Mouse (Mus musculus): Measurements from ENCODE around the gene Rpp40. TPM values are rescaled to one million over a fixed set of nuclear protein-coding genes. Genes with fewer than 3 reads are reported as not detected.

Gene Rpp40
- total RNA-seq, 1 experiment from 2014 or later: 5.0 TPM

- no peak for ATAC-seq (replicated peaks; ENCODE audit: insufficient number of reproducible peaks, low FRiP score, low TSS enrichment, poor library complexity, severe bottlenecking)
These were observed 45.2 kb downstream of the Rpp40 start for GRCm38 (mm10) chr13:35860916-35861315.

GRCm38 (mm10) chr13:35857486-35857885 is 48.7 kb downstream of the Rpp40 start:
- ATAC-seq (replicated peaks; ENCODE audit: insufficient number of reproducible peaks, low FRiP score, low TSS enrichment, poor library complexity, severe bottlenecking): no peak

- ATAC-seq (replicated peaks; ENCODE audit: insufficient number of reproducible peaks, low FRiP score, low TSS enrichment, poor library complexity, severe bottlenecking): no peak
These were observed 53.1 kb downstream of the Rpp40 start for GRCm38 (mm10) chr13:35852851-35853575.

GRCm38 (mm10) chr13:35851581-35851980 is 54.6 kb downstream of the Rpp40 start:
- no peak for ATAC-seq (replicated peaks; ENCODE audit: insufficient number of reproducible peaks, low FRiP score, low TSS enrichment, poor library complexity, severe bottlenecking)

GRCm38 (mm10) chr13:35848694-35849093 is 57.5 kb downstream of the Rpp40 start:
- ATAC-seq (replicated peaks; ENCODE audit: insufficient number of reproducible peaks, low FRiP score, low TSS enrichment, poor library complexity, severe bottlenecking): no peak

DNA sequence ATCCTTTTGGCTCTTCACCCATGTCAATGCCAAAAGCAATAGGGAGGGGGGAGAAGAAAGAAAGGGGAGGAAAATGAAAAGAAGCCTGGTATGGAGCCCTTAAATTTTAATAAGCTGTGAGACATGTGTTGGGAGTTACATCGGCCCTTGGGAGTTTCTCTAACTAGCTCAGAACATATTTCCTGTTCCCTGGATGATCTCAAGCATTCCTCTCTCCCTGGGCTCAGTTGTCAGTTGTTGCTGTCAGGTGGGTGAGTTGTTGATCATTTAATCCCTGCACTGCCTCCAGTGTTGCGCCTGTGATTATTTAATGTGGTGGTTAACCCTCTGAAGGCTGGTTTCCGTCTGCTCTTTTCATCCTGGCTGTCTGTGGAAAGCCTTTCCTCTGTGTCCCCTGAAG is 60.9 kb downstream of the Rpp40 start:
- no peak for ATAC-seq (replicated peaks; ENCODE audit: insufficient number of reproducible peaks, low FRiP score, low TSS enrichment, poor library complexity, severe bottlenecking)

Other genes starting within 250 kb of the Rpp40 start
- 29.2 to 47.5 TPM (median 29.5 TPM) in 3 replicates for gene Cdyl, start 246.5 kb downstream of the Rpp40 start, total RNA-seq (2017)
- not detected in 3 replicates for gene Ppp1r3g, start 52.5 kb upstream of the Rpp40 start, total RNA-seq (2017)
- gene Fars2, start 211.1 kb upstream of the Rpp40 start, total RNA-seq (2017): 14.6 to 44.5 TPM (median 25.7 TPM) in 3 replicates
- gene Lyrm4, start 211.2 kb upstream of the Rpp40 start, total RNA-seq (2017): 3.8 to 6.6 TPM (median 4.9 TPM) in 3 replicates